Mouse (Mus musculus): Measurements from ENCODE around the gene Med8.
A peak's percentile ranks its signal among the peaks of the same experiment; 100 is the strongest.

Med8 gene

DNA sequence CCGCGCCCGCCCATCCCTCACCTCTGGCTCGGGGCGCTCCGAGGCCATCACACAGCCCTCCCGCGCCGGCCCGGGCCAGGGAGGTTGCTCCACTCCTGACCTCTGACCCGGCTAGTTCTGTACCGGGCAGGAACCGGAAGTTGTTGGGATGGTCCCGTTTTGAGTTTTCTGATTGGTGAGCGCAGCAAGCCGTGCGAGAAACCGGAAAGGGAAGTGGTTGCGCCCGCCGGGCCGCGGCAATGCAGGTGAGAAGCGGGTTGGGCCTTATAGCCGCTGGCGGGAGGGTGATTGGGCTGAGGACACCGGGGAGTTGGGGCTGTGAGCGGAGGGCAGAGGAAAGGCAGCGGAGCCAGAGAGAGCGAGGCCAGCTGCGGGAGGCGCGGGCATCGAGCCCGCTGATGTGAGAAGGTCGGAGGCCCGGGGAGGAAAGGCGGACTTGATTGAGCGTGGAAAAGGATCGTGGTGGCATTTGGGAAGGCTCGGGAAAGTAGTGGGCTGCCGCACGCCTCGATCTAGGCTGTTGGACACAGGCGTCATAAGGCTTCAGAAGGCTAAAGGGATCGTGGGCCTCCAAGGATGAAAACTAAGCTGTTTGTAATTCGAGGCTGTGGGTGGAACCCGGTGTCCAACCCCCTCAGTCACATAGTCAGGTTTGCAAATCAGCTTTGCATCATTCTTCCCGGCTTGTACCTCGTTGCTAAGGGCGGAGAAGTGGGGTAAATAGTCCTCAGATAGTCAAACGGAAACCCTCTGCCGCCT is at the start of gene Med8, which contains the start of gene Szt2:
TSS of gene Med8 (plus strand) at position 196 of the 759 bp plus-strand sequence.
TSS of gene Szt2 (minus strand) at position 132 of the 759 bp plus-strand sequence.
- DNase-seq = peak; percentile 88

DNA sequence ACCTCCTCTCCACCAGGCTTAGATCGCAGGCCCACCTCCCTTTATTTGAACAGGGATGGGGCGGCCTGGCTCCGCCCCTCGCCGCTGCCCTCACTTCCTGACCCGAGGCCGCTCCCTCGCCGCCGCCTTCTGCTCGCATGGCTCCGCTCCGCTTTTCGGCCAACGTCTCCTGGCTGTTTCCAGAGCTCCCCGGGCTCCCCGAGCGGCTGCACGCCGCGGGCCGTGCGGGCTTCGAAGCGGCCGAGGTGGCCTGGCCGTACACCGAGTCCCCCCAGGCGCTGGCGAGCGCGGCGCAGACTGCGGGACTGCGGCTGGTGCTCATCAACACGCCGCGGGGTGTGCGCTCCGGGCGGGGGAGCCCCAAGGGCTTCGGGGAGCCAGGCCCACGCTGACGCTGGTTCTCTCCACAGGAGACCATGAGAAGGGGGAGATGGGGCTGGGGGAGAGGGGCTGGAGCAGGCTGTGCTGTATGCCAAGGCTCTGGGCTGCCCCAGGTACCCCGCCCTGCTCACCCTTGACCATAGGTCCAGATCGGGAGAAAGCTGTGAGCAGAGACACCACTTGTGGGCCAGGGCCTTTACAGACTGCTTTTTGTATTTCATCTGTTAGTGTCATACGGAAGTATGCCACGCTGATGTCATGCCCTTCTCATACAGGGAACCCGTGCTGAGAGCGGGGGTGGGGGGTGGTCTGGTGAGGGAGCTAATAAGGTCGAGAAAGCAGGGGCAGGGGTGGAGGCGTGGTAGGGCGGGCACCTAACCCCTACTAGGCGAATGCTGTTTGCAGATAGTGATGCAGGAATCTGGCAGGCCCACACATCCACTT is 49.0 kb upstream of the Med8 start:
- DNase-seq = peak; percentile 83

GRCm38 (mm10) chr4:118361451-118361850 is 47.7 kb upstream of the Med8 start:
- DNase-seq = peak; percentile 15

DNA sequence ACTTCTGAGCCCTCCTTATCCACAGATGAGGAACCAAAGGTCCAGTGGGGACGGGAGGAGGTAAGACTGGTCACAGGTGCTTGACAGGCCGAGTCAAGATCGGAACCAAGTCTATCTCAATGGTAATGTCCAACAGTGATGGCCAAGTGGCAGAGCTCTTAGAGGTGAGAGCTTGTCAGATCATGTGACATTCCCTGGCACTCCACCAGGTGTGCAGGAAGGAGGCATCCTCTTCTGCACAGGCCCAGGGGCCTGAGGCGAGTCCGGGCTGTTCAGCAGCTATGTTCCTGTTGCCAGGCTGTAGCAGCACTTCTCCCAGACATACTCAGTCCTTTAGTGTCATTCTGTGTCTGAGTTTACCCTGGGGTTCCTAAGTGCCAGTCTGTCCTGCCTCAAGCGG is 46.3 kb upstream of the Med8 start:
- no peak for DNase-seq

DNA sequence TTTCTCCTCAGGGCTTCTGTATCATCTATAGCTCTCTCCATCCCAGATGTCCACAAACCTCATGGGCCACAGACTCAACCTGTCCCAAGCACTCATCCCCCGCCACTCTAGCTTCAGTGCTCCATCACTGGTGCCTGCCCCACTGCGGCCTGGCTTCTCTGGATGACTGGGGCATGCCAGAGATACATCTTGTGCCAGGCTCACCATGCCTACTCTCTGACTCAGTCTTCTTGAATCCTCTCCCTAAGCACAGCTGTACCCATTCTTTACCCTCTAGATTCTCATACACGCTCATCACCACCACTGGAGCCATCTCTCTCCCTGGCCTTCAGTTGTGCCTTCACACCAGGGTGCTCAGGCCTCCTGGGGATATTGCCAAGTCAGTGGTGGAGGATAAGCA is 45.2 kb upstream of the Med8 start:
- DNase-seq = peak; percentile 14

- DNase-seq = no peak
These were observed 44.5 kb upstream of the Med8 start for GRCm38 (mm10) chr4:118364641-118365040.

DNA sequence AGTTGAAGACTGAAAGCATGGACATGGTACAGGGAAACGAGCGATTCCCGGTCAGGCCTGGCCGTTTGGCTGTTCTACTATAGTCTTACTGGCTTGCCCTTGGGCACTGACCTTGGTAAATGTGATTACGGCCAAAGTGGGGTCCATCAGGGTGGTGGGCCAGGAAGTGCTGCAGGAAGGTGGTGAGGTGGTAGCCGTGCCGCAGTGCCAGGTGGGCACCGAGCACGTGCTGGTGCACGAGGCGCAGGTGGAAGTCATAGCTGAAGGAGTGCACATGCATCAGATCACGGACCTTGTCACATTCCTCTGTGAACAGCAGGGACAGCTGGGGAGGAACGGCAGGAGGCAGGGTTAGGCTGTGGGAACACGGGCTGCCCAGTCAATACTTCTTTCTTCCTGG is 43.1 kb upstream of the Med8 start:
- DNase-seq = no peak

DNA sequence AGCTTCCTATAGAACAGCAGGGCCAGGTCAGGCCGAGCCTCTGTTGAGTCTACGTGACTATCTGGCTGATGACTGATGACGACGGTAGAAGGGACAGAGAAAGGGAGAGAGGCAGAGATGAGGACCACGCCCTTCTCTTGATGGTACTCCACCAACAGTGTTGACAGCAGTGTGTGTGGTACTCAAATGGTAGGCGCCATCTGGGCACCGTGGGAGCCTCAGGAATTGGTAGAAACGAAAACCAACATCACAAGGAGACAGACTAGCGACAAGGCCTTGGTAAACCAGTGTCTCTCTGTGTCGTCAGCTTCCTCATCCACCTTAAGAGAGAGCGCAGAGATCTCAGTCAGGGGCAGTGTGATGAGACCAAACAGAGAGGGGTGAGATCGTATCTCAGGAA is 41.6 kb upstream of the Med8 start:
- DNase-seq = no peak

GRCm38 (mm10) chr4:118368616-118369015 is 40.5 kb upstream of the Med8 start:
- DNase-seq = no peak

DNA sequence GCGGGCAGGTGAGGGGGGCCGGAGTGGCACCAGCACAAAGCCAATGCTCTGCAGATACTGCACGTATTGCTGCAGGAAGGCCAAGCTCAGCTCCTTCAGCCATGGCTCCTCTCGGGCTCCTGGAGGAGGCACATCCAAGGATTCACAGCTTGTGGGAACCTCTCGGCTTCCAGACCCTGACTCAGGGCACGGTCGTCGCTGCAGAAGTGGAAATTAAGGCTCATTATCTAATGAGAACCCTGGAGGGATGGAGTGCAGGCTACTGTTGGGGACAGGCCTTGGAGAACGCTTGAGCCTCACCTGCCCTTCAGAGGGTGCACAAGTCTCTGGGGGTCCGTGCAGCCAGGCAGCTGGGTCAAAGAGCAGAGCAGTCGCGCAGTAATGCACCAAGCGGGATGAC is 37.3 kb upstream of the Med8 start:
- DNase-seq = no peak

- DNase-seq = no peak
These were observed 33.1 kb upstream of the Med8 start for GRCm38 (mm10) chr4:118375999-118376398.

DNA sequence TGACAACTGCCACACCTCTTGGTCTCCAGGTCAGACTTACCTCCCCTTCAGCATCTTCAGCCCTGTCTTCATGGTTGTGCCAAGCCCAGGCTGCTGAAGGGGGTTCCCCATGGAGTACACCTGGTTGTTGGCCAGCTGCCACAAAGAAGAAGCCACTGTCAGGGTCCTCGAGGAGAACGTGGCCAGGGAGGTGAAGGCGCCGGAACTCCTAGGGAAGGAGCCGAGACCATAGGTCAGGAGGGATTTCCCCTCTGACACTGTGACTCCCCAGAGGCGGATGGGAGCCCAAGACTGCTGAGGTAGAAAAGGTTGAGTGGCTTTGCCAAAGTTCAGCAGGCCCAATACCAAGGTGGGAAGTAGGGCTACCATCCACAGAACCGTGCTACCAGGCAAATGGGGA is 25.9 kb upstream of the Med8 start:
- no peak for DNase-seq

DNA sequence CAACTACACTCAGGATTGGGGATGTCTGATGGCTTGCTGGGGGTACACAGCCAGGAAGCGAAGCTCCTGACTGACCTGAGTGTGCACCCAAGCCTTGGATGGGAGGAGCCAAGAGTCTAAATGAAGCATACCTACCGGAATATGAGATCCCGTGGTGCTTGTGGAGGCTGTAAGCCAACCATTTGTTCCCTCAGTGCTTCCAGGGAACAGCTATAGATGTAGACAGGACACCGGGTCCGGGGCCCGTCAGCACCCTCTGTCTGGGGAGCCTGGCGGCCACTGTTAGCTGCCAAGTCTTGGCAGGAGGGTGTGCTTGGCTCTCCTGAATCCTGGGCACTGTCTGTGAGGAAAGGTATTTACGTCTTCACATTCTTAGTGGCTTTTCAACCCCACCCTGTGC is 21.8 kb upstream of the Med8 start:
- DNase-seq = no peak

DNA sequence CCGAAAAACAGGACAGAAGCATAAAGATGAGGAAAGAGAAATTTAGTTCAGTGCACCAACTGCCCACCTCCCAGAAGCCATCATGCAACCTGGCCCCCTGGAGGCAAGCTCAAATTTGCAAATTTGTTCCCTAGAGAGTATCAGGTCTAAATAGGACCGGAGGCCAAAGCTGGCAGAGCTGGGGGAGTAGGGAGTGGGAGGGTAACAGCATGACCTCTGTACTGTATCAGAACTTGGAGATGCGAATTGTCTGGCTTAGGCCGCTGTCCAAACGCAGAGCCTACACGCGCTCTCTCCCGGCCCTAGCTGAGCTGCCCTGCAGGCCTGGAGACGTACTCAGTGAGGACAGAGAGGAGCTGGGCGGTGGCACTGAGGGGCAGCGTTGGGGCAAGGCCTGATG is 19.0 kb upstream of the Med8 start:
- no peak for DNase-seq

- no peak for DNase-seq
These were observed 14.6 kb upstream of the Med8 start for GRCm38 (mm10) chr4:118394505-118394904.

GRCm38 (mm10) chr4:118395289-118395688 is 13.8 kb upstream of the Med8 start:
- no peak for DNase-seq

DNA sequence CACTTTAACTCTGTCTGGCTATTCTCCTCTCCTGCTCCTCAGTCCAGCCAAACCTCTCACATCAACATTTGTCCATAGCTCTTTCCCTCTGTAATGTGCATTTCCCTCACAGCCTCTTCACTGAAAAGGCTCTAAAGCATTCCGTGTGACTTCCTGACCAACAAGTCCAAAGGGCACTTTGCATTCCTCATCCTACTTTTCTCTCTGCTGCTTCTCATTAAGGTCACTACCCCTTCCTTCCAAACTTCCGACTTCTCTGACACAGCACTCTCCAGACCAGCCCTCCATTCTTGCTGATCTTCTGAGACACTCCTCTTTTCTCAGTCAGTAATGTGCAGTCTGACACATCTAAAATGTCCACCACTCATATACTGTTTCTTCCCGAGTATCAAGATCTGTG is 12.7 kb upstream of the Med8 start:
- no peak for DNase-seq

GRCm38 (mm10) chr4:118398400-118398799 is 10.7 kb upstream of the Med8 start:
- no peak for DNase-seq

DNA sequence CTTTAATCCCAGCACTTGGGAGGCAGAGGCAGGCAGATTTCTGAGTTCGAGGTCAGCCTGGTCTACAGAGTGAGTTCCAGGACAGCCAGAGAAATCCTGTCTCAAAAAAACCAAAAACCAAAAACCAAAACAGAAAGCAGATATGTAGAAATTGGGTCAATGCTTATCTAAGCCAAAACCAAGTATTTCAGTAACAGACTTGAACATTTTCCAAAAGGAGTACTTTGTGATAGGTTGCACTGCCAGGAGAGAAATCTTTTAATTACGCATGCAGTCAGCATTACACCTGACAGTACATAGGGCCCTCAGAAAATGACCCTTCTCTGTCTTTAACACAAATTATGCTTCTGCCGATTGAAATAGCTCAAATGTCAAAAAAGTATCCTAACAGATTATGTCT is 7.7 kb upstream of the Med8 start:
- DNase-seq = no peak

GRCm38 (mm10) chr4:118401918-118402317 is 7.2 kb upstream of the Med8 start:
- DNase-seq = no peak

DNA sequence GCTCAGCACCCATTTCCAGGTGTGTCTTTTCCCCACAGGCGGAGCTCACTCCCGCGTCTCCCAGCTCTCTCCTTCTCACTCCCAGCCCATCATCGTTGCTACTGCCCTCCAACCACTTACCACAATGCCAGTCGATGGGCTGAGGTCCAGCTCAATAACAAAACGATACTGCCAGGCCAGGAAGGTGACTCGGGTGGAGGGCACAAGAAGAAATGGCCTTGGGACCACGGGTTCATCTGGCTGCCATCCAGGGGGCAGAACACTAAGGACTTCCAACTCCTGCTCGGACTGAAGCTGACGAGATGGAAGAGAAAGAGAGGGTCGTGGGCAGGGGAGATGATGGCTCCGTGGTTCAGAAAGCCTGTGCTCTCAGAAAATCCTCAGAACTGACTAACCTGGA is 6.4 kb upstream of the Med8 start:
- no peak for DNase-seq

GRCm38 (mm10) chr4:118410871-118411270 is 1.7 kb downstream of the Med8 start:
- no peak for DNase-seq

GRCm38 (mm10) chr4:118413553-118413952 is 4.4 kb downstream of the Med8 start:
- peak; percentile 42 for DNase-seq

GRCm38 (mm10) chr4:118415779-118416178 is 6.6 kb downstream of the Med8 start:
- no peak for DNase-seq
